Mouse (Mus musculus) heart, postnatal 4 days (tissue): ENCODE measurements around the gene Nek9. TPM values are rescaled to one million over a fixed set of nuclear protein-coding genes. Genes with fewer than 3 reads are reported as not detected.

Experiments used
- DNase-seq: peaks from one replicate; pipeline ENCODE4 v3.0.0; 2021
- total RNA-seq, 2 experiments: library from RNA; stranded (reverse); gene quantifications; 2 replicates each; pipeline ENCODE4 v1.2.3; 2021

Nek9 gene
- total RNA-seq, 2 experiments from 2014 or later, result 68.4 to 73.6 TPM

- DNase-seq, result peak; percentile 63
Measured at GRCm38 (mm10) chr12:85346374-85346773, 7.2 kb upstream of the Nek9 start.

- no peak for DNase-seq
Measured at GRCm38 (mm10) chr12:85345559-85345958, 6.4 kb upstream of the Nek9 start.

GRCm38 (mm10) chr12:85344252-85344651 lies 5.1 kb upstream of the Nek9 start:
- DNase-seq, result no peak

- DNase-seq, result no peak
Measured at GRCm38 (mm10) chr12:85342310-85342709, 3.1 kb upstream of the Nek9 start.

DNA sequence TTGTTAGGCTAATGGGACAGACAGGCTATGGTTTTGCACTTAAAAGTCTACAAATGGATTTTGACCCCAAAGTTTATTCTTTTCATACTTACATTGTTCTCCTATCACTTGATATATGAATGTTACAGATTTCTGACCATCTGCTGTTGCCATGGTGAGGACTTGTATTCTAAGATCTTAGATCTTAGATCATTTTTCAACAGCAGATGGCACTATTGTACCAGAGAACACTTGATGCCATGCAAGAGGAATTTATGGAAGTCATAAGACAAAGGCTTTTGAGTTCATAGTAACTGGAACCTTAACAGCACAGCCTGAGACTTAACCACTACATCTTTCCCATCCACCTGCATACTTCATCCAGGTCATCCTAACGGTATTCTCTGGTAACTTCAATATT lies 2.0 kb upstream of the Nek9 start:
- DNase-seq, result no peak

- DNase-seq, result peak; percentile 16
Measured at GRCm38 (mm10) chr12:85339947-85340346, 785 bp upstream of the Nek9 start.

DNA sequence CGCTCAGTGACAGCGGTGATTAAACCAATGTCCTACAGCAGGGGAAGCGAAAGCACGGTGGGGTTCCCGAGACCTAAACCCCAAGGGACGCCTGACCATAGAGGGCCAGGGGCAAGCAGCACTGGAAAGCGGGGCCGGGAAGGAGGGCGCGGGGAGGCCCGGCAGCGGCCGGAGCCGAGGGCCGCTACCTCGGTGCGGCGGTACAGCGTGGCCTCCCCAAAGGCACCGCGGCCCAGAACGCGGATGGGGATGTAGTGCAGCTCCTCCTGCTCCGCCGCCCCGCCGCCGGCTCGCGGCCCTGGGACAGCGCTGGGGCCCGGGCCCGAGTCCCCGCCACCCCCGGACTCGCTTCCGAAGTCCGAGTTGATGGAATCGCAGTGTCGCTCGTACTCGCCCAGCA lies 347 bp downstream of the Nek9 start:
- no peak for DNase-seq

GRCm38 (mm10) chr12:85337567-85338311 lies 1.4 kb downstream of the Nek9 start:
- DNase-seq, result no peak

- DNase-seq, result no peak
Measured at GRCm38 (mm10) chr12:85330153-85330552, 9.0 kb downstream of the Nek9 start.

DNA sequence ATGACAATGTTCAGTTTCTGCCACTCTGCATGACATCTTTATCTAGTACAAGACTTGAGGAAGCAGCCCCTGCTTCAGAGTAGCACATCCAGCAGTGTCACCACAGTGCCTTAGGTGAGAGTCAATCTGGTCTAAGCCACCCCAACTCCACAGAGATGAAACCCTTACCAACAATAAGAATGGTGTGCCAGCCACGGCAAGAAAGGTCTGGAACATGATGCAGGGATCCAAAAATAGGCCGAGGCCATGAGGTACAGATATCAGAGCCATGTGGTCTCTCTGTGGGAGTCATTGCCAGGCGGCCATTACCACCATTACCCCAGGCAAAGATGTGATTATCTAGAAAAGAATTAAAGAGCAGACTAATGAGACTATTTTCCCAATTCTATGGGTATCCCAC lies 30.5 kb downstream of the Nek9 start:
- DNase-seq, result peak; percentile 29

DNA sequence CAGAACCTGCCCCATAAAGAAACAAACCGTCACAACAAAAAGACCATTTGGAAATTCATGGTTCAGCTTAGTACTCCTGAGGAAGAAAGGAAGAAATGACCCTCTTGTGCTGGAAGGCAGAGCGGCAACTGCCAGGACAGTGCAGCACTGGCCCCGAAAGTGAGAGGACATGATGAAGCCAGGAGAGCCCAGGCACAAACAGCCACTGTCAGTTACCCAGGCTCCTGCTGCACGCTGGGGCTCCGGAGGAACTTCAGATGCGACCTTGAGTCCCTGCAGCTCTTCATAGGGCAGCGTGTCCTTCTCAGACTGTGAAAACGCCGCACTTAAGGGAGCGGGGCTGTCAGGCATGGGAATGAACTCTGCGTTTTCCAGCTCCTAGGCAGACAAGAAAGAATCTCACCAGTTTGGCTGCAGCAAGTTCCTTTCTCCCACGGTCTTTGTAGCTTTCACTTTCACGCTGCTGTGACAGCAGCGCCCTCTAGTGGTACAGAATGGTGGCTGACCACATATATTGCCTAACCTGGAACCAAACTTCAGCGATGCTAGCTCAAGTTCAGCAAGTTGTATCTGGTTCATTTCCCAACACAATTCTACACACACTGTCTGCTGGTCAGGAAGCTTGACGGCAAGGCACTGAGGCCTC lies 33.8 kb downstream of the Nek9 start:
- peak; percentile 89 for DNase-seq

DNA sequence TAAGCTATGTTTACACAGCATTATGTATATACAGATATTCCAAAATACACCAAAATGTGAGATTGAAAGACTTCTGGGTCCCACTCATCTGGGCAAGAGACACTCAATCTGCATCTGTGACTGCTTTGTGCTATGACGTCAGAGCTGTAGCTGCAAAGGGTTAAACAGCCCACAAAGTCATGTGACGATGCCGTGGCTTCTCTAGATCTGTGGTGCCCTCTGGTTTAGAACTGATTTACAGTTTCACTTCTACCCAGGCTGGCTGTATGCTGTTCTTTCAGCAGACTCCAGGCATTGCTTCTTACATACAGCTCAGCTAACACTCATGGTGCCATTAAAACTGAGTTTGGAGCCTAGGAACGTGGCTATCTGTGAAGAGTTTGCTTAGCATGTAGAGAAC lies 34.4 kb downstream of the Nek9 start:
- DNase-seq, result no peak

- no peak for DNase-seq
Measured at GRCm38 (mm10) chr12:85303256-85303655, 35.9 kb downstream of the Nek9 start.

- no peak for DNase-seq
Measured at GRCm38 (mm10) chr12:85298835-85299180, 40.4 kb downstream of the Nek9 start.

GRCm38 (mm10) chr12:85298127-85298834 lies 40.9 kb downstream of the Nek9 start:
- no peak for DNase-seq

DNA sequence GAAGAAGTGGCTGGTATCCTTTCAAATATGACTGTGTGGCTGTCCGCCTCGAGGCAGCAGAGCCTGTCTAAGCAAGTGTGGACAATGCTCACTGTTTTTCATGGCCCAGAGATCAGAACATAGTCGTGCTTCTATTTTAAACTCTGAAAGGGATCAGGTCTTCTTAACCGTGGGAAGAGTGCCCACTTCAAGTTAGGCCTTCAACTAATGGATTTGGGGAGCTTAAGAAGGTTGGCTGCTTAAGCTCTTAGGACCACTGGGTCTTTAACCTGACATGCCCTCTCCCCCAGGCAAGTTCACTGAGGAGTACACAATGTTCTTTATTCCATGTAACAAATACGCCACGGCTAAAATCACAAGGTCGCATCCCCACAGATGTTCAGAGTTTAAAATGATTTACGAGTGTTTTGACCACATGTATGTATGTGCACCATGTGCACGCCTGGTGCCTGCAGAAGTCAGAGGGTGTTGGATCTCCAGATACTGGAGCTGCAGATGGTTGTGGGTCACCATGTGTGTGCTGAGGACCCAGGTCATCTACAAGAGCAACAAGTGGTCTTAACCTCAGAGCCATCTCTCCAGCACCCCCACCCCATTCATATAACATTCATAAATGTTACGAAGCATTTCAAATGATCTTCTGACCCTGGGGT lies 41.7 kb downstream of the Nek9 start:
- no peak for DNase-seq

DNA sequence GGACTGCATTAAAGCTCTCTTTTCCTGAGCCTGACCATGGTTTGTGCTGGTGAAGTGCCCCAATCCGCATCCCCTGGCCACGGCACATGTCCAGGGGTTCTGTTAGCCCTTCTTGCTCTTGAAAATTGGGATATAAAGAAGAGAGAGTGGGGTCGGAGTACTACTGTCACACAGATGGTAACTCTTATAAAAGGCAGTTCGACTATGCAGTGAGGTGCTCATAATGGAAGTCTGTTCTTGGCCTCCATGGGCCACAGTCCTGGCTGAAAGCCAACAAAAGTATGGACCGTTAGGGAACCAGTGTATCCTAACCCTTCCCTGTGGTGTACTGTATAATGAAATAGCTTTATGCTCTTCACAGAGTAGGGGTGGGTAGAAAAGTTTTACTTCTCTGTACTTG lies 42.2 kb downstream of the Nek9 start:
- no peak for DNase-seq

GRCm38 (mm10) chr12:85295506-85295905 lies 43.7 kb downstream of the Nek9 start:
- no peak for DNase-seq

DNA sequence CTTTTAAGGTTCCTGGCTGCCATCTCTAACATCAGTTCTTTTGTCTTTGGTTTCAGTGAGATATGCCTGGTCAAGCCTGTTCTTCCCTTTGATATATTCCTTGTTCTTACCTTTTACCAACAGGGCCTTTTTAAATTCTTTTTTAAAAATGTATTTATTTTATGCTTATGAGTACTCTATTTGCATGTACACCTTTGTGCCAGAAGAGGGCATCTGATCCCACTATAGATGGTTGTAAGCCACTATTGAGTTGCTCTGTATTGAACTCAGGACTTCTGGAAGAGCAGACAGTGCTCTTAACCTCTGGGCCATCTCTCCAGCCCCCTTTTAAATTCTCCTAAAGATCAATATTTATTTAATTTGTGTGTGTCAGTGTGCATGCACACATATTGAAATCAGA lies 46.3 kb downstream of the Nek9 start:
- no peak for DNase-seq

GRCm38 (mm10) chr12:85292288-85292687 lies 46.9 kb downstream of the Nek9 start:
- no peak for DNase-seq

DNA sequence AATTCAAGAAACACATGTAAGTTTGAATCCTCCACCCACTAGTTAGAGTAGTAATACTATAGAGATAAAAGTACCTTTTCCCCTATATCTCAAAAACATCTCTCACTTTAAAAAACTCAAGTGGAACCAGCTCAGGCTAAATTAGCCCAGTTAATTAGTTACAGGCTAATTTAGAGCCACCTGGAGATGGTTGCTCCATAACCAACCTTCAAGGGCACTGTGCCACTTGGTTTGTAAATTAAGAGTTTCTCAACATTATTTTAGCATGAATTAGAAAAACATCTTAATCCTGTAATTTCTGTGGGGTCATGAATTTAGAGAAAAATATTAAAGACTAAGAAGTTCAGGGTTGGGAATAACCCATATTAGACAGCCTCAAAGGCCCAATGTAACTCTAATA lies 47.6 kb downstream of the Nek9 start:
- DNase-seq, result no peak

- no peak for DNase-seq
Measured at GRCm38 (mm10) chr12:85290633-85291032, 48.5 kb downstream of the Nek9 start.
